Mouse (Mus musculus): ENCODE results near the gene Gpn1. TPM values are rescaled to one million over a fixed set of nuclear protein-coding genes. Genes with fewer than 3 reads are reported as not detected.
"Not testable (repeated sequence)": the region's sequence is repeated elsewhere in the genome, so short reads cannot be mapped to it uniquely, and the experiment has no call there.

The Gpn1 gene
- polyA plus RNA-seq, 1 experiment from 2014 or later = 110 TPM

DNA sequence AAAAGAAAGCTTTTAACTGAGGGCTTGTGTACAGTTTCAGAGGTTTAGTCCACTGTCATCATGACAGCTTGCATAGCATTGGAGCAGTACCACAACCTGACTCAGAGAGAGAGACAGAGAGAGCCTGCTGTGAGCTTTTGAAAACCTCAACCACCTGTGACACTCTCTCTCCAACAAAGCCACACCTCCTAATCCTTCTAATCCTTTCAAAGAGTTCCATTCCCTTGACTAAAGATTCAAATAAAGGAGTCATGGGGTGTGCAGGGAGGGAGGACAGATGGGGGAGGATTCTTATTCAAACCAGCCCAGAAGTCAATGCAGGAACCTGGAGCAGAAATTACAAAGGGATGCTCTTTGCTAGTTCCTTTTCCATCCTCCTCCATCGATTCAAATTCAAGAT is 2.5 kb upstream of the Gpn1 start:
- Histone ChIP-seq H3K27ac (replicated peaks) (no peak overlapping the region), H3K36me3 (replicated peaks) (peaks cover 12% of the 10 kb centered on the region), H3K27me3 (replicated peaks; ENCODE audit: low read depth, poor library complexity, severe bottlenecking) (no peaks in the 10 kb centered on the region), H3K4me1 (peaks cover 9% of the 10 kb centered on the region), H3K9me3 (0 out of 2 replicates have a peak, but pooled peaks cover 3% of the 10 kb centered on the region), H3K4me3 (no peak overlapping the region)
- WGBS = 63% methylated on average over 1 of the region's 1 CpGs
- no peak for DNase-seq (ENCODE audit: low spot score)

DNA sequence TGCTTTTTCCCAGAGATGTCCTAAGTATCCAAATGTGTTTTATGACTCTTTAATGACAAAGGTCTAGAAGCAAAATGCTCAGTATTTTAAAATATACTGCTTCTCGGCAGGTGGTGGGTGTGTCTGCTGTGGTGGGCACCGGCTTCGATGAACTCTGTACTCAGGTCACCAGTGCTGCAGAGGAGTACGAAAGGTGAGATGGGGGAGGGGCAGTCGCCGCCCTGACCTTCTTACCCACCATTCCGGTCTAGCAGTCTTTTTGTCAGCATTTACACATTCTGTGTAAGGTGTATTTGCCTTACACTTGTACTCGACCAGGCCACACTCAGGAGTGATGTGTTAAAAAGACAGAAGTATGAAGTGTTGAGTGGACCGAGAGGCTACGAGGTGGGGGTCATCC is 10.3 kb downstream of the Gpn1 start:
- no peak for DNase-seq (ENCODE audit: low spot score)
- no peak overlapping the region for H3K27ac ChIP-seq (replicated peaks)
- no peaks in the 10 kb centered on the region for H3K9me3 ChIP-seq
- H3K27me3 ChIP-seq (replicated peaks; ENCODE audit: low read depth, poor library complexity, severe bottlenecking) = no peaks in the 10 kb centered on the region
- H3K4me1 ChIP-seq = no peaks in the 10 kb centered on the region
- 93% methylated on average over 10 of the region's 10 CpGs for WGBS
- H3K4me3 ChIP-seq = no peak overlapping the region
- peaks cover 99% of the 10 kb centered on the region for H3K36me3 ChIP-seq (replicated peaks)

DNA sequence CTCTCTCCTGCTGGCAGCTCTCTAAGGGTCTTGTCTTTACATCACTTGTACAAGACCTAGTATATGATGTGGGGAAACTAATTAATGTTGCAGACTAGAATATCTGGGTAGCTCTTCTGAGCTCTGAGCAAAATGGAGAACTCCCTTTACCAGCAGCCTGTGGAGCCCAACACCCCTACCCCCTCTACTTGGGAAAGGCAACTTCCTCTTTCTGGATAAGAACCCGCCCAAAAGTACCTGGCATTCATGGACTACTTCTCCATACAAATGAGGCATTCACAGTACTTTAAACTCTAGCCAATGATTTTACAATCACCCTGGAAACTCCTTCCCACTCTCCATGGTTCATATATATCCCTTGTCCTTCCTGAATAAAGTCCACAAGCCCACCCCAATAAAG is 17.9 kb downstream of the Gpn1 start:
- Histone ChIP-seq H3K4me1 (no peaks in the 10 kb centered on the region), H3K4me3 (no peak overlapping the region), H3K27ac (replicated peaks) (no peak overlapping the region), H3K27me3 (replicated peaks; ENCODE audit: low read depth, poor library complexity, severe bottlenecking) (no peaks in the 10 kb centered on the region), H3K36me3 (replicated peaks) (peaks cover 99% of the 10 kb centered on the region), H3K9me3 (no peaks in the 10 kb centered on the region)
- DNase-seq (ENCODE audit: low spot score) = no peak
- 83% methylated on average over 1 of the region's 1 CpGs for WGBS

DNA sequence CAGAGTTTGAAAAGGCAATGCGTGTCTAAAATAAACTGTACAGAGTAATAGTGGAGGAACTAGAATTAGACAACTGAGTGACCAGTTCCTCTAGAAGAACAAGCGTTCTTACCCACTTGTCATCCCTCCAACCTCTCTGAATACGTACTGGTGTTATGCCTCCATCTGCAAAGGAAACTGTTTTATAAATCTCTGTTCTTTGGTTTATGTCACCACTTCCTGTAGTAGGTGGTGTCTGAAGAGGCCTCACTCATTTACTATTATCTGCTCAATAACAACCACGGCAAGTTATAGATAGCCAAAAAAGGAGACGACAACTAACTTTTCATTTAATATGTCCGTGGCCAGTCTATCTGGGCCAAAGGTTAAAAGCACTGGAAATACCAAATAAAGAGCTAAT is 26.0 kb downstream of the Gpn1 start:
- Histone ChIP-seq H3K36me3 (replicated peaks) (peaks cover 71% of the 10 kb centered on the region), H3K27me3 (replicated peaks; ENCODE audit: low read depth, poor library complexity, severe bottlenecking) (no peaks in the 10 kb centered on the region), H3K4me3 (no peak overlapping the region), H3K9me3 (no peaks in the 10 kb centered on the region), H3K27ac (replicated peaks) (no peak overlapping the region), H3K4me1 (peaks cover 2% of the 10 kb centered on the region)
- DNase-seq (ENCODE audit: low spot score) = no peak
- WGBS = 94% methylated on average over 6 of the region's 6 CpGs

DNA sequence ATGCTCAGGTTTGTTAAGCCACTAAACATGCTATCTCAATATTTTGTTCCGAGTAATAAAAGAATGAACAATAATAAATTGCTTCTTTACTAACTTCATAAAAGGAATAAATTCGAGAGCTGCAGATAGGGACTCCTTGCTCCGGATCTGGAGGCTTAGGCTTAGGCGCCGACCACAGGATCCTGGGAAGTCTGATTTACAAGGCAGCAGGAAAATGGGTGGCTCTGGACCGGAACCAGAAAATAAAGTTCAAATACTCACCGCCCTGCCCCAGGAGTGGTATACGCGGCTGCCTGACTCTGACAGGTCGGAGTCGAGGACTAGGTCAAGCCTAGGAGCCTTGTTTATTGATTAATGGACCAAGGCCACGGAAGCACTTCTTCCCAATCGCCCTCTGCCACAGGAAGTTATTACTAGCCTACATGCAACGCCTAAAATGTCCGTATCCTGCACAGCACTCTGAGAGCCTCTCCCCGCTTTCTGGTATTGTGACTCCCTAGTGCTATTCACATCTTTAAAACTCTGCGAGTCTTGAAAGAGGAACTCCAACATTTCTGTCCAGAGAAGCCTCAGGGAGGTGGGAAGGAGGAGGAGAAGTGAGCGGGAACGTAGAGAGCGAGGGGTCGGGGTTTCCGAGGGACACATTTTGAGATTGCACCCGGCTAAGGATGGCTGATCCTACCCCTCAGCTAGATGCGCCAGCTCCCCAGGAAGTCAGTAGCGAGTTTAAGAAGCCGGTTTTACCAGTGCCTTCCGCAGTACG is 32.0 kb downstream of the Gpn1 start, which contains the start of gene Slc4a1ap:
TSS of gene Slc4a1ap (plus strand) at position 642 of the 763 bp plus-strand sequence.
- H3K36me3 ChIP-seq (replicated peaks) = peaks cover 46% of the 10 kb centered on the region
- no peaks in the 10 kb centered on the region for H3K27me3 ChIP-seq (replicated peaks; ENCODE audit: low read depth, poor library complexity, severe bottlenecking)
- DNase-seq (ENCODE audit: low spot score) = peak; percentile 79
- H3K4me1 ChIP-seq = peaks cover 20% of the 10 kb centered on the region
- peak within 1 kb of the TSS; percentile 99 for H3K4me3 ChIP-seq
- peak within 1 kb of the TSS; percentile 93 for H3K27ac ChIP-seq (replicated peaks)
- H3K9me3 ChIP-seq = no peaks in the 10 kb centered on the region
- under 1% methylated on average over 28 of the region's 28 CpGs for WGBS

DNA sequence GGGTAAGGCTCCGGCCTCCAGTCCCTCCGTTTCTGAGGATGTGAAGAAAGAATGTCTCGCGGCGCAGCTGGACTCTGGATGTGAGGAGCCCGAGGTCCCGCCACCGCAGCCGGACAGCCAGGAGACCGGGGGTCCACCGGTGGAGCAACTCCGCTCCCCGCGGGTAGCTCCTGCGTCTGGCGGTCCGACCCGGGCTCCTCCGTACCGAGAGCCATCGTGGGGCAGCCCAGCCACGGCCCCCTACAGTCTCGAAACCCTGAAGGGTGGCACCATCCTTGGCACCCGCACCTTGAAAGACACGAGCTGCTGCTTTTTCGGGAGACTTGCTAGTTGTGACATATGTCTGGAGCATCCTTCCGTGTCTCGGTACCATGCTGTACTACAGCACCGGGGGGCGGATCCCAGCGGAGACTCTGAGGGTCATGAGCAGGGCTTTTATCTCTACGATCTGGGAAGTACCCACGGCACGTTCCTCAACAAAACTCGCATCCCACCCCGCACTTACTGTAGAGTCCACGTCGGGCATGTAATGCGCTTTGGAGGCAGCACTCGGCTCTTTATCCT is 32.7 kb downstream of the Gpn1 start:
- no peaks in the 10 kb centered on the region for H3K27me3 ChIP-seq (replicated peaks; ENCODE audit: low read depth, poor library complexity, severe bottlenecking)
- no peak for DNase-seq (ENCODE audit: low spot score)
- WGBS = 4% methylated on average over 40 of the region's 40 CpGs
- H3K9me3 ChIP-seq = no peaks in the 10 kb centered on the region
- H3K4me1 ChIP-seq = peaks cover 20% of the 10 kb centered on the region
- H3K4me3 ChIP-seq = peak overlapping the region; percentile 99
- H3K27ac ChIP-seq (replicated peaks) = peak overlapping the region; percentile 93
- H3K36me3 ChIP-seq (replicated peaks) = peaks cover 46% of the 10 kb centered on the region

DNA sequence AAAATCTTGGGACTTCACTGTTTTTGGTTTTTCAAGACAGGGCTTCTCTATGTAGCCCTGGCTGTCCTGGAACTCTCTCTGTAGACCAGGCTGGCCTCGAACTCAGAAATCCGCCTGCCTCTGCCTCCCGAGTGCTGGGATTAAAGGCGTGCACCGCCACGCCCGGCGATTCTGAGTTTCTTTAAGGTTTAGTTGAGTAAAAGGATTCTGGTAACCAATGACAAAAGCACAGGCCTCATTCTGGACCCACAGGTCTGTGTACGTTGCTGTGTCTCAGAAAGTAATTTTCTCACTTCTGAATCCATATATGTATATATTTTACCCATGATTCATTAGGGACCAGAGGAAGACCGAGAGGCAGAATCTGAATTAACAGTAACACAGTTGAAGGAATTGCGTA is 33.2 kb downstream of the Gpn1 start, which contains the start of gene Supt7l:
TSS of gene Supt7l (minus strand) at position 101 of the 400 bp plus-strand sequence.
- not testable (repeated sequence) for H3K9me3 ChIP-seq; H3K27me3 ChIP-seq (replicated peaks; ENCODE audit: low read depth, poor library complexity, severe bottlenecking); DNase-seq (ENCODE audit: low spot score)
- Histone ChIP-seq H3K4me1 (peaks cover 20% of the 10 kb centered on the region), H3K27ac (replicated peaks) (peak within 1 kb of the TSS; percentile 93), H3K4me3 (peak within 1 kb of the TSS; percentile 99), H3K36me3 (replicated peaks) (peaks cover 46% of the 10 kb centered on the region)
- 82% methylated on average over 11 of the region's 11 CpGs for WGBS

DNA sequence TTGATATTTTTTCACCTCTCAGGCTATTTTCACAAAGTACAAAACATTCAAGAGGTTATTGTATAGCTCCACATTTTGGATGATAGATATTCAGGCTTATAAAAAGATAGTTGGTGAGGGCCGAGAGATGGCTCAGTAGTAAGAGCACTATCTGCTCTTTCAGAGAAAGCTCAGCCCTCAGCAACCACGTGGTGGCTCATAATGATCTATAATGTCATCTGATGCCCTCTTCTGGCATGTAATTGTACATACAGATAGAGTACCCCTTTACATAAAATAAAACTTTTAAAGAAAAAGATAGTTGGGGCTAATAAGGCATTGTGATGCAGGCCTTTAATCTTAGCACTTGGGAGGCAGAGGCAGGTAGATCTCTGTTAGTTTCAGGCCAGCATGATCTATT is 34.0 kb downstream of the Gpn1 start:
- Histone ChIP-seq H3K36me3 (replicated peaks) (peaks cover 51% of the 10 kb centered on the region), H3K4me1 (peaks cover 20% of the 10 kb centered on the region), H3K27me3 (replicated peaks; ENCODE audit: low read depth, poor library complexity, severe bottlenecking) (no peaks in the 10 kb centered on the region), H3K9me3 (no peaks in the 10 kb centered on the region), H3K27ac (replicated peaks) (no peak overlapping the region), H3K4me3 (peak overlapping the region; percentile 99; the same call in 1 of the 2 replicates)
- 68% methylated on average over 2 of the region's 2 CpGs for WGBS
- no peak for DNase-seq (ENCODE audit: low spot score)

DNA sequence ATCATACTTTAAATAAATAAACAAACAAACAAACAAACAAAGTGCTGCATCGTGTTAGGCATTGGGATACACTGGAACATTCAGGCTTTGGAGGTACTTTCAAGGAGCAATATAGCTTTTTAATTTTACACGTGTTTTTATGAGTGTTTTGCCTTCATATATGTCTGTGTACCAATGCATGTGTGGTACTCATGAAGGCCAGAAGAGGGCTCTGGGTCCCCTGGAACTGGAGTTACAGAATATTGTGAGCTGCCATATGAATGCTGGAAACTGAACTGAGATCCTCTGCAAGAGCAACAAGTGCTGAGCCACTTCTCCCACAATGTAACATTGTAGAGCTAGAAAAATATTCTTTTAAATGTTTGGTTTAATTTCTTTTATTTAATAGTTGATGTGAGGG is 40.7 kb downstream of the Gpn1 start:
- no peaks in the 10 kb centered on the region for H3K27me3 ChIP-seq (replicated peaks; ENCODE audit: low read depth, poor library complexity, severe bottlenecking)
- peaks cover 97% of the 10 kb centered on the region for H3K36me3 ChIP-seq (replicated peaks)
- no peak for DNase-seq (ENCODE audit: low spot score)
- 91% methylated on average over 2 of the region's 2 CpGs for WGBS
- H3K4me3 ChIP-seq = no peak overlapping the region
- H3K4me1 ChIP-seq = no peaks in the 10 kb centered on the region
- no peak overlapping the region for H3K27ac ChIP-seq (replicated peaks)
- no peaks in the 10 kb centered on the region for H3K9me3 ChIP-seq

DNA sequence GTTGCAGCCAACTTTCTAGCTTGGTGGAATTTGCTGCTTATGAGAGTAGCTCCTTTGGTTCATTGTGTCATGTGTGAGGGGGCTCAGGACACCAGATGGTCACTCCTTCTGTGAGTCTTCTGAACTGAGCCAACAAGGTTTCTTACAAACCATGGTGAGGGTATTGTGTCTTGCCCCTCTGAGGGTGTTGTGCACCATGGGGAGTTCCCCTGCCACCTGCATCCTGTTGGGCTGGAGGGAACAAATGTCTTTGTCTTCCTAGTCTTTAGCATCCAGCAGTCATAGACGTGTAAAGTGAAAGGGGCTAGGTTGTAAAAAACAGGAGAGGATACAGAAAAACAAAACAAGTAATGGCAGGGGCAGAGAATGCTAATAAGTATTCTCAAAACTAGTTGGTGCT is 64.9 kb downstream of the Gpn1 start:
- Histone ChIP-seq H3K4me1 (peaks cover 4% of the 10 kb centered on the region; the same call in 1 of the 2 replicates), H3K4me3 (no peak overlapping the region), H3K9me3 (no peaks in the 10 kb centered on the region), H3K36me3 (replicated peaks) (peaks cover 66% of the 10 kb centered on the region), H3K27ac (replicated peaks) (no peak overlapping the region), H3K27me3 (replicated peaks; ENCODE audit: low read depth, poor library complexity, severe bottlenecking) (no peaks in the 10 kb centered on the region)
- no peak for DNase-seq (ENCODE audit: low spot score)
- WGBS = 52% methylated on average over 1 of the region's 1 CpGs

DNA sequence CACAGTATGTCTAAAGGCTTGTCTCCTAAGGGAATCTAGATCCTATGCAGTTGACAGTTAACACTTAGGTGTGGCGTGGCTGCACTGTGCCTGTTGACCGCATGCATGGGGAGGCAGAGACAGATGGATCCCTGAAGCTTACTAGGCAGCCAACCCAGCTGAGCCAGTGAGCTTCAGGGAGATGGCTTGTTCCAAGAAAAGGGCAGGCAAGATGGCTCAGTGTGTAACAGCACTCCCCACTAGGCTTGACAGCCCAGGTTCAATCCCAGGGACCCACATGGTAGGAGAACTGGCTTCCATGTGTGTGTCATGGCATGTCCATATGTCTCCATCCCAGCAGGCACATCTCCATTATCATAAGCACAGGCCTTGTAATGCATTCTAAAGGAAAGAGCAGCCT is 65.8 kb downstream of the Gpn1 start:
- H3K4me1 ChIP-seq = peaks cover 4% of the 10 kb centered on the region; the same call in 1 of the 2 replicates
- no peaks in the 10 kb centered on the region for H3K27me3 ChIP-seq (replicated peaks; ENCODE audit: low read depth, poor library complexity, severe bottlenecking)
- peaks cover 64% of the 10 kb centered on the region for H3K36me3 ChIP-seq (replicated peaks)
- H3K27ac ChIP-seq (replicated peaks) = no peak overlapping the region
- 96% methylated on average over 2 of the region's 2 CpGs for WGBS
- H3K4me3 ChIP-seq = no peak overlapping the region
- H3K9me3 ChIP-seq = no peaks in the 10 kb centered on the region
- DNase-seq (ENCODE audit: low spot score) = no peak

DNA sequence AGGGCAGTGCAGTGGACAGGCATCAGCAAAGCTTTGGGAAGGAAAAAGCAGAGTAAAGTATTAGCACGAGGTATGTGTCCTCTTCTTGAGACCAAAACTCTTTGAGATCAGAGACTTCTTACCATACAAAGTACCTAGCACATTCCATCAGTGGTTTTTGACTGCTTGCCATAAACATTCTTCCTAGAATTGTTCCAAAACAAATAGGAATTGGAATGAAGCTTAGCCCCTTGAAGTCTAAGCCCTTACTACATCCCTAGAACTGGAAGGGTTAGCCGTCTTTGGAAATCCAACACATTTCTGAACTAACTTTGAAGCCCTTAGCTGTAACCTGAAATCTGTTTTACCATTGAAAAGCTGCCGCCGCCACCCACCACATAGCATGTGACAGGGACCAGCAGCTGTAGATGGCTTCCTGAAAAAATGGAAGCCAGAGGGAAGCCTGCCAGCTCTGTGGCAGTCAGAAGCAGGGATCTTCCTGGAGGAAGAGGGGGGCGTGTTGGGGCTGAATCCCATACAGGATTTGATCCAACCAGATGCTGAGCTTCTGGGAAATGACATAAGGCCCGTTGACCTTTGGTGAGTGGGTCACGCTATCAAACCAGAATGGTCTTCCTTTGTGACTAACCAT is 67.6 kb downstream of the Gpn1 start:
- DNase-seq (ENCODE audit: low spot score) = no peak
- Histone ChIP-seq H3K4me3 (no peak overlapping the region), H3K4me1 (peaks cover 4% of the 10 kb centered on the region; the same call in 1 of the 2 replicates), H3K9me3 (no peaks in the 10 kb centered on the region), H3K36me3 (replicated peaks) (peaks cover 46% of the 10 kb centered on the region), H3K27me3 (replicated peaks; ENCODE audit: low read depth, poor library complexity, severe bottlenecking) (no peaks in the 10 kb centered on the region), H3K27ac (replicated peaks) (no peak overlapping the region)
- 90% methylated on average over 7 of the region's 7 CpGs for WGBS
